Mouse (Mus musculus) lung, postnatal 0 days (tissue): ENCODE data around the gene 2310033P09Rik. TPM values are rescaled to one million over a fixed set of nuclear protein-coding genes. Genes with fewer than 3 reads are reported as not detected.

Experiments
- ATAC-seq: fragments of 200-750 bp; cut with Nextera tagmentation; 2 replicates; pipeline ENCODE4 v1.8.0; 2017; ENCODE audit warnings: moderate library complexity
- DNase-seq: peaks from one replicate; pipeline ENCODE4 v3.0.0-alpha.2; 2016; ENCODE audit warnings: low spot score
- H3K27ac ChIP-seq: fragments of 300-500 bp; sonication (generic); 2 replicates; pipeline ENCODE4 v1.5.1; 2014; ENCODE audit warnings: antibody characterized with exemption, mild to moderate bottlenecking, low read length, mixed read lengths
- H3K27me3 ChIP-seq: fragments of 300-500 bp; sonication (generic); replicated peaks from 2 replicates; pipeline ENCODE4 v1.6.1; 2014; ENCODE audit warnings: low read length, mixed read lengths; ENCODE audit not compliant: insufficient read depth
- H3K36me3 ChIP-seq: fragments of 300-500 bp; sonication (generic); 2 replicates; pipeline ENCODE4 v1.6.1; 2014; ENCODE audit warnings: low read length, mixed read lengths; ENCODE audit not compliant: insufficient read depth
- H3K4me1 ChIP-seq: fragments of 300-500 bp; sonication (generic); 2 replicates; pipeline ENCODE4 v1.6.1; 2014; ENCODE audit warnings: antibody characterized with exemption, low read depth, low read length, mixed read lengths; ENCODE audit not compliant: insufficient read depth
- H3K4me2 ChIP-seq: fragments of 300-500 bp; sonication (generic); replicated peaks from 2 replicates; pipeline ENCODE4 v1.6.1; 2014; ENCODE audit warnings: low read depth, mild to moderate bottlenecking, low read length, moderate library complexity, mixed read lengths
- H3K4me3 ChIP-seq: fragments of 300-500 bp; sonication (generic); 2 replicates; pipeline ENCODE4 v1.5.1; 2014; ENCODE audit warnings: low read depth, low read length
- H3K9ac ChIP-seq: fragments of 300-500 bp; sonication (generic); replicated peaks from 2 replicates; pipeline ENCODE4 v1.6.1; 2014; ENCODE audit warnings: low read depth, mild to moderate bottlenecking
- H3K9me3 ChIP-seq: fragments of 300-500 bp; sonication (generic); 2 replicates; pipeline ENCODE4 v1.6.1; 2016; ENCODE audit warnings: low read length, mixed read lengths
- CTCF ChIP-seq: IDR thresholded peaks from 2 replicates; pipeline ENCODE4 v1.5.1; 2016; ENCODE audit warnings: antibody characterized with exemption, mild to moderate bottlenecking
- EP300 ChIP-seq: IDR thresholded peaks from 2 replicates; pipeline ENCODE4 v1.6.1; 2016; ENCODE audit warnings: antibody characterized with exemption, mild to moderate bottlenecking, control low read depth
- WGBS: fragments of 180-500 bp; shearing (Covaris S2); extraction: QIAGEN DNeasy Blood & Tissue Kit; methylation state at CpG from one replicate; pipeline ENCODE4 v1.1.7; 2014; 5-methylcytosine and 5-hydroxymethylcytosine counted together
- polyA plus RNA-seq: library from polyadenylated mRNA; unstranded; fragments of >200 nt; fragmentation: Nextera tagmentation; extraction: Ambion mirVana; gene quantifications from 2 replicates; pipeline ENCODE4 v1.2.1, GENCODE M21; 2015

The 2310033P09Rik gene
- polyA plus RNA-seq, 1 experiment from 2014 or later, result 32.9 TPM

- H3K9ac ChIP-seq, result no peak overlapping the region
- 7% methylated on average over 7 of the region's 7 CpGs for WGBS
These were observed 22.1 kb downstream of the 2310033P09Rik start for GRCm38 (mm10) chr11:59230144-59230760.

GRCm38 (mm10) chr11:59232797-59233196, 24.7 kb downstream of the 2310033P09Rik start:
- no peak overlapping the region for H3K4me3 ChIP-seq
- no peaks in the 10 kb centered on the region for H3K9me3 ChIP-seq
- H3K4me2 ChIP-seq, result no peak overlapping the region
- DNase-seq, result no peak
- WGBS, result 61% methylated on average over 2 of the region's 2 CpGs
- H3K4me1 ChIP-seq, result no peaks in the 10 kb centered on the region; the same call in 1 of the 2 replicates
- no peaks in the 10 kb centered on the region for H3K27me3 ChIP-seq
- no peak for ATAC-seq
- TF ChIP-seq CTCF, result peak; percentile 65
- no peak for TF ChIP-seq EP300
- no peak overlapping the region for H3K27ac ChIP-seq
- H3K9ac ChIP-seq, result no peak overlapping the region
- no peaks in the 10 kb centered on the region for H3K36me3 ChIP-seq

More at GRCm38 (mm10) chr11:59230144-59230760, 22.1 kb downstream of the 2310033P09Rik start:
- no peak for ATAC-seq
- H3K27ac ChIP-seq, result no peak overlapping the region
- DNase-seq, result peak; percentile 74
- peaks cover 16% of the 10 kb centered on the region for H3K4me1 ChIP-seq
- no peak overlapping the region for H3K4me3 ChIP-seq
- no peak overlapping the region for H3K4me2 ChIP-seq
- H3K9me3 ChIP-seq, result no peaks in the 10 kb centered on the region
- no peaks in the 10 kb centered on the region for H3K27me3 ChIP-seq
- H3K36me3 ChIP-seq, result no peaks in the 10 kb centered on the region
- TF ChIP-seq CTCF (peak; percentile 85), EP300 (no peak)

GRCm38 (mm10) chr11:59238525-59239427, 30.7 kb downstream of the 2310033P09Rik start:
- Histone ChIP-seq H3K9ac (no peak overlapping the region), H3K9me3 (no peaks in the 10 kb centered on the region), H3K36me3 (no peaks in the 10 kb centered on the region), H3K27ac (peak overlapping the region; percentile 60), H3K4me1 (no peaks in the 10 kb centered on the region), H3K4me3 (no peak overlapping the region), H3K27me3 (no peaks in the 10 kb centered on the region), H3K4me2 (no peak overlapping the region)
- peak; percentile 96 for ATAC-seq
- 3% methylated on average over 14 of the region's 15 CpGs for WGBS
- TF ChIP-seq EP300 (peak; percentile 88), CTCF (peak; percentile 79)
- peak; percentile 95 for DNase-seq

- WGBS, result 54% methylated on average over 4 of the region's 4 CpGs
- Histone ChIP-seq H3K27me3 (no peaks in the 10 kb centered on the region), H3K9ac (no peak overlapping the region), H3K4me2 (no peak overlapping the region), H3K36me3 (no peaks in the 10 kb centered on the region), H3K9me3 (no peaks in the 10 kb centered on the region), H3K27ac (peak overlapping the region; percentile 60), H3K4me3 (no peak overlapping the region), H3K4me1 (no peaks in the 10 kb centered on the region)
- TF ChIP-seq EP300 (no peak), CTCF (no peak)
- ATAC-seq (no peak), DNase-seq (no peak)
These were observed 31.3 kb downstream of the 2310033P09Rik start for GRCm38 (mm10) chr11:59239428-59239785.

- H3K9ac ChIP-seq, result no peak overlapping the region
- no peak for ATAC-seq
- H3K27me3 ChIP-seq, result no peaks in the 10 kb centered on the region
- no peaks in the 10 kb centered on the region for H3K9me3 ChIP-seq
- no peak overlapping the region for H3K4me2 ChIP-seq
- TF ChIP-seq EP300 (no peak), CTCF (no peak)
- peak overlapping the region; percentile 60; the same call in 1 of the 2 replicates for H3K27ac ChIP-seq
- 64% methylated on average over 4 of the region's 4 CpGs for WGBS
- no peak overlapping the region for H3K4me3 ChIP-seq
- no peaks in the 10 kb centered on the region for H3K4me1 ChIP-seq
- no peak for DNase-seq
- H3K36me3 ChIP-seq, result no peaks in the 10 kb centered on the region
These were observed 31.7 kb downstream of the 2310033P09Rik start for GRCm38 (mm10) chr11:59239796-59240195.

- DNase-seq, result no peak
- Histone ChIP-seq H3K4me2 (no peak overlapping the region), H3K9me3 (no peaks in the 10 kb centered on the region), H3K4me1 (no peaks in the 10 kb centered on the region), H3K4me3 (no peak overlapping the region), H3K36me3 (no peaks in the 10 kb centered on the region), H3K27ac (peak overlapping the region; percentile 10; the same call in 1 of the 2 replicates), H3K27me3 (no peaks in the 10 kb centered on the region), H3K9ac (no peak overlapping the region)
- TF ChIP-seq CTCF (peak; percentile 18; the same call in 1 of the 2 replicates), EP300 (no peak)
- peak; percentile 3; the same call in 1 of the 2 replicates for ATAC-seq
- 10% methylated on average over 2 of the region's 3 CpGs for WGBS
These were observed 33.7 kb downstream of the 2310033P09Rik start for GRCm38 (mm10) chr11:59241841-59242240.
